Comparison of ENCODE assay signal across 18 mouse cellular contexts in the genomic region with DNA sequence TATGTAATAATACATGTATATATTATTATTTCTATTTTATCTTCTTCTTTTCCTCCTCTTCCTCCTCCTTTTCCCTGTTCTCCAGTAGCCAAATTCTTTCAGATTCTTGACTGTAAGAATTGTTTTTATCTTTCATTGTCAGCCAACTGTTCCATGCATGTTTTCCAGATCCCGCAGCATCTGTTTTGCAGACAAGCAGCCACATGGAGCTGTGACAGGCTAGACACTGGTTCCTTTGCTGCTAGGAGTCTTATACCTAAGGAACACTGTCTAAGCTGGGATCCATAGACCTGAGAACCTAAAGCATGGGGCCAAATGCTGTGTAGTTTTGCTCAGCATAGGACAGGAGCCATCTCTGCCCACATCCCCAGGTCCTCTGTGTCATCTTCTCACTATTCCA.
"Had no signal": no experiment of that assay in that cellular context is flagged by ENCODE, and none has a peak within 500 bp of the region (broad histone marks: within the 10 kb centered on the region; RNA-seq: fewer than 3 reads in every experiment).

No protein-coding gene starts in this region.

- H3K4me3 ChIP-seq: midbrain, embryonic 10.5 days; midbrain, embryonic 12.5 days; myocyte; neural tube, embryonic 13.5 days; neural tube, embryonic 15.5 days had no signal

- H3K27me3 ChIP-seq: midbrain, embryonic 12.5 days; neural tube, embryonic 13.5 days; neural tube, embryonic 15.5 days had no signal

- ATAC-seq: midbrain, embryonic 16.5 days had no signal

- H3K9ac ChIP-seq: lung, embryonic 14.5 days; midbrain, embryonic 12.5 days; neural tube, embryonic 13.5 days; neural tube, embryonic 15.5 days had no signal

- H3K27ac ChIP-seq: midbrain, embryonic 10.5 days; midbrain, embryonic 12.5 days; neural tube, embryonic 13.5 days; neural tube, embryonic 15.5 days had no signal

- H3K4me2 ChIP-seq: lung, embryonic 14.5 days; midbrain, embryonic 12.5 days; neural tube, embryonic 13.5 days; neural tube, embryonic 15.5 days had no signal

- H3K36me3 ChIP-seq: midbrain, embryonic 10.5 days; midbrain, embryonic 12.5 days; neural tube, embryonic 13.5 days; neural tube, embryonic 15.5 days had no signal

- DNase-seq: lung, embryonic 14.5 days; lung, postnatal 10 days; lung, postnatal 4 days; midbrain, embryonic 14.5 days; retina, postnatal 1 day; right cerebral cortex, adult 18-20 months; right cerebral cortex, postnatal 25 days; right cerebral cortex, postnatal 4 days; spleen, adult 18-20 months; thymus, adult 18-20 months; thymus, postnatal 14 days; thymus, postnatal 36 days had no signal

- H3K9me3 ChIP-seq: midbrain, embryonic 10.5 days; midbrain, embryonic 12.5 days; neural tube, embryonic 13.5 days; neural tube, embryonic 15.5 days had no signal
